ENCODE assay signal across 12 mouse cellular contexts in genomic region chr11:57661492-57662229, GRCm38 (mm10). TPM values are rescaled to one million over a fixed set of nuclear protein-coding genes. Genes with fewer than 3 reads are reported as not detected.
DNase-seq lines count a peak whose midpoint lies in the region.
"Had no signal": no experiment of that assay in that cellular context is flagged by ENCODE, and none has a peak within 500 bp of the region (broad histone marks: within the 10 kb centered on the region; RNA-seq: fewer than 3 reads in every experiment).

No protein-coding gene starts in this region.

- DNase-seq in heart, adult 11 months = peak; percentile 64
- DNase-seq in heart, adult 8-10 months (ENCODE audit: low spot score) = no peak
- DNase-seq in ovary, postnatal 36 days (ENCODE audit: low spot score) = peak; percentile 1
- DNase-seq in ovary, postnatal 10 days (ENCODE audit: low spot score) = no peak
- DNase-seq in thymus, postnatal 4 days = peak; percentile 12
- no peak for DNase-seq in thymus, postnatal 0 days (ENCODE audit: low spot score)
- no peak for DNase-seq in layer of hippocampus, adult 9-10 months (ENCODE audit: low spot score)
- DNase-seq: adrenal gland, postnatal 25 days; cerebellum, adult 11 months; heart, postnatal 14 days; kidney, adult 8-10 months; layer of hippocampus, adult 9-11 months had no signal

RNA-seq across cellular contexts. Expression of gene Galnt10, which starts 16.4 kb away (rescaled TPM):
- total RNA-seq in heart, adult 8-10 months (2022) = 1 to 10 TPM; 5.7 to 8.1 (median 6.9) TPM
- polyA plus RNA-seq in thymus, postnatal 0 days (2015; fragmentation: Nextera tagmentation; extraction: Ambion mirVana) = 22.9 and 25.1 TPM in 2 replicates

Comparison
In these comparisons a context has a peak if more than half of its experiments do, and no peak if none do; other contexts are left out.
1. DNase-seq: peak in heart, adult 11 months (single experiment), ovary, postnatal 36 days (single experiment) and thymus, postnatal 4 days (single experiment); none in heart, adult 8-10 months (single experiment), ovary, postnatal 10 days (single experiment), thymus, postnatal 0 days (single experiment) and layer of hippocampus, adult 9-10 months (single experiment).